Mouse (Mus musculus): ENCODE results near the gene Polg2. TPM values are rescaled to one million over a fixed set of nuclear protein-coding genes. Genes with fewer than 3 reads are reported as not detected.

Gene Polg2
- 6.0 TPM for polyA plus RNA-seq (2014; fragmentation: Illumina TruSeq; extraction: RNeasy Lipid Tissue Mini Kit (QIAGEN cat#74804); ENCODE audit: low read depth, low replicate concordance)

DNA sequence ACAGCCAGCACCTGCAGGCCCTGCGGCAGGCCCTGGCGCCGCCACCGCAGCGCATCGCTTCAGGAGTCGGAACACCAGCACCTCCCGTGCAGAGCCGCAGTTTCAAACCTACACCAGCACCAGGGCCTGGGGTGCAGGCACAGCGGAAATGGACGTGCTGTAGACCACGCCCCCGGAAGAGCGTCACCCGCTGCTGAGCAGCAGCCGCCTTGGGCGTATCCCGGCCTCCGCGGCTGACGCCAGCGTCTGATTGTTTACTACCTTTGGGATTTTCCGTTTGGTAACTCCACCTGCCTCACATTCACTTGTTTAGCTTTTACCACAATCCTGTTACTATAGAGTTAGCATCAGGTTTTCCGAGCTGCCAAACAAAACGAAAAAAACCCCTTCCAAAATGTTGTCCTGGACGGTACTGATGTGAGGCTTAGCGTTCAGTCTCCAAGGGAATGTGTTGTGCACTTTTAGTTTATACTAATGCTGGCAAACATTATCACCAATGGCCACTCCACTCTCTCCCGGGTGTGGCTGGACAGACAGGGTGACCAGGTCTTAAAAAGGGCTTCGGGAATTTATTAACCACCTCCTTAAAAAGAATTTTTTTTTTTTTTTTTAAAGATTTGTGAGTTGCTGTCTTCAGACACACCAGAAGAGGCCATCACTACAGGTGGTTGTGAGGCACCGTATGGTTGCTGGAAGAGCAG lies at the start of gene Polg2:
Gene Polg2, minus strand, starts transcription at position 150 of the 701 bp plus-strand sequence.

DNA sequence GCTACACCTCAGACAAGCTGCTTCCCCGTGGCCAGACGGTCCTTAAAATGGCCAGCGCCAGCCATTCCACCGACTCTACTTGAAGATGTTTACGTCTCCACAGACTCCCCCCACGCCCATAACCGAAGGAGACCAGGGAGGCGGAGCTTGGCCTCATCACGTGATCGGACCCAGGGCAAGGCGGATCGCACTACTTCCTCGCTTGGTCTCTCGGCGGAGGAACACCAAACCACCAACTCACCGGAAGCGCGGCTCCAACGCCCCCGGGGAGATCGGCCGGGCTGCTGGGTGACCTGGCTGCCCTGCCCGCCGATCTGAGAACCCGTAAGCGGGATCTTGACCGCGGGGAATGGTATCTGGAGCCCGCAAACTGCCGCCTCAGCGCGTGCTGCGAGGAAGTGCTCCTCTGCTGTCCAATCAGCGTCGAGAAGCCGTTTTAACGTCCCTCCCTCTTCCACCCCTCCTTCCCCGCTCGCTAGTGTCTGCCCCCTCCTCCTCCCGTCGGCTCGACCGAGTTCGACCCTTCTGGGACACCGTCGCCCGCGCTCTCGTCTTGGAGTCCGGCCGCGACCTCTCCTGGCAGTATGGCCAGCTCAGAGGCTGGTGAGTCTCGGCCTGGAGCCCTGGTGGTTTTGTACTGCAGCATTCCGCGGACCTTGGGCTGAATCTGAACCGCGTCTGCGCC lies 9.6 kb upstream of the Polg2 start, which contains the start of the genes Ddx5 and Cep95:
Gene Ddx5, minus strand, starts transcription at position 411 of the 685 bp plus-strand sequence.
Gene Cep95, plus strand, starts transcription at position 478 of the 685 bp plus-strand sequence.

DNA sequence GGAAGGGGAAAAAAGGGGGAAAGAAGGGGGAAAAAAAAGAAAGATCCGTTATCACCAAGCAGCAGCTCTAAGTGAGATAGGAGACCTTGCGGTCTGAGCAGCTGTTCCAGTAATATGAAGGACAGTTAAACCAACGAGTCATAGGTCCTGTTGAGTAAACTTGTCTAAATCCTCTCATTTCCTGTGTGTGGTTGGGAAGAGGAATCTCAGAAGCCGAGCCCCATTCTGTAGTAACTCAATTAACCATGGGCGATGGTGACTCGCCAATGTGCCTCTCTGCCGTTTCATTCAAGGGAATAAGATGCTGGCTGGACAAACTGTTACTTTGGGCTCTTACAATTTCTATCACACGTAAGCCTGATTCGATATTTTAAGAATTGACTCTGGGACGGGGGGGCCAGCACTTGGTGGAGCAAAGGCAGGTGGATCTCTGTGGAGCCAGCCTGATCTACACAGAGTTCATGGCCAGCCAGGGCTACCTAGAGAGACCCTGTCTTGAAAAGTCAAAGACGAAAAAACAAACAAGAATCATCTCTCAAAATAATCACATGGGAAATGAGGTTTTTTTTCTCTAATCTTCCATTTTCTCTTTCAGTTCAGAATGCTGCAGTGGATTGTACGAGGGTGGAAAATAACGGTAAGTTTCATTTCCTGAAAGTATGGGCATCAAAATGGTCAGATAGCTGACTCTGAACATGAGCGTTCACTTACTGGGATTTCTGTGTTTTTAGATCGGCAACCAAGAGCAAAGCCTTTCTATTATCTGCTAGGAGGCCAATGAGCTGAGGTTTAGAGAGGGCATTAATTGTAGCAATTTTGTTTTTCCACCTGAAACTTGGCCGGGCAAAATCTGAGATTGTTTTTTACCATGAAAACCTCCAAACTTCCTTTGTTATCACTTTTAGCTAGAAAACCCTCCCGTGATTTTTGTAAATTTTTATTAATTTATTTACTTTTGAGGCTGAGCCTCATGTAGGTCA lies 28.0 kb downstream of the Polg2 start, which contains the start of gene Milr1:
Gene Milr1, plus strand, starts transcription at position 188 of the 980 bp plus-strand sequence.

DNA sequence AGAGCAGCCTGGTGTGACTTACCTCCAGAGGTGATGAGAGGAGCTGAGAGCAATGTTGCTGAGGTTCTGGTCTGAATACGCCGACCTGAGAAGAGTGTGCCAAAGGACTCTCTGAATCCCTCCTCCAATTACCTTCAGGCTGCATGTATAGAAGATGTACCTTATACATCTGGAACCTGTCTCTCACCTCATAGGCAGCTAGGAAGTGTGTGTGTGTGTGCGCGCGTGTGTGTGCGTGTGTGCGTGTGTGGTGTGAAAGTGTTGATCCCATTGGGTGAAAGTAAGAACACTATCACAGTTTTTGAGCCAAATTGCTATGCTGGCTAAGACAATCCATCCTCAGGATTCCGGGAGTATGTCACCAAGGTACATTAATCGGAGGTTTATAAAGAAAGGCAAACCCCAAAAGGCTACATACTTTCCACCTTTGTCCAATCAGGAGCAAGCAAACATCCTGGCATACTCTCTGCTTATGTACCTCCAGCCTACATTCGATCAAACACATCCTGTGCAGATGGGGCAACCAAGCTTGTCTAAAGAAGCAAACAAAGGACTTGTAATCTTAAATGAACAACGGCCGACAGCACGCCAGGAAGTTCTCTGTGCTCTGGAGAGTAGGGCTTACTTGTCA lies 29.1 kb downstream of the Polg2 start, which contains the start of gene Pecam1:
Gene Pecam1, minus strand, starts transcription at position 508 of the 631 bp plus-strand sequence.

Other genes with a start within 250 kb of the Polg2 start
- 35.8 TPM for gene Tex2, start 166.1 kb downstream of the Polg2 start, polyA plus RNA-seq (2014; fragmentation: Illumina TruSeq; extraction: RNeasy Lipid Tissue Mini Kit (QIAGEN cat#74804); ENCODE audit: low read depth, low replicate concordance)
- gene Pecam1, start 28.9 kb downstream of the Polg2 start, polyA plus RNA-seq (2014; fragmentation: Illumina TruSeq; extraction: RNeasy Lipid Tissue Mini Kit (QIAGEN cat#74804); ENCODE audit: low read depth, low replicate concordance) = 64.7 TPM
- gene Milr1, start 28.3 kb downstream of the Polg2 start, polyA plus RNA-seq (2014; fragmentation: Illumina TruSeq; extraction: RNeasy Lipid Tissue Mini Kit (QIAGEN cat#74804); ENCODE audit: low read depth, low replicate concordance) = 1.8 TPM
- gene Ddx5, start 9.6 kb upstream of the Polg2 start, polyA plus RNA-seq (2014; fragmentation: Illumina TruSeq; extraction: RNeasy Lipid Tissue Mini Kit (QIAGEN cat#74804); ENCODE audit: low read depth, low replicate concordance) = 891 TPM
- 17.1 TPM for gene Cep95, start 9.7 kb upstream of the Polg2 start, polyA plus RNA-seq (2014; fragmentation: Illumina TruSeq; extraction: RNeasy Lipid Tissue Mini Kit (QIAGEN cat#74804); ENCODE audit: low read depth, low replicate concordance)
- gene Smurf2, start 141.2 kb upstream of the Polg2 start, polyA plus RNA-seq (2014; fragmentation: Illumina TruSeq; extraction: RNeasy Lipid Tissue Mini Kit (QIAGEN cat#74804); ENCODE audit: low read depth, low replicate concordance) = 26.2 TPM
- gene Kpna2, start 220.0 kb upstream of the Polg2 start, polyA plus RNA-seq (2014; fragmentation: Illumina TruSeq; extraction: RNeasy Lipid Tissue Mini Kit (QIAGEN cat#74804); ENCODE audit: low read depth, low replicate concordance) = 28.5 TPM
- gene 1810010H24Rik, start 246.1 kb upstream of the Polg2 start, polyA plus RNA-seq (2014; fragmentation: Illumina TruSeq; extraction: RNeasy Lipid Tissue Mini Kit (QIAGEN cat#74804); ENCODE audit: low read depth, low replicate concordance) = 4.1 TPM

All from adipose tissue, adult 10 weeks (tissue).